In genomic region chr17:25913186-25913876, GRCm38 (mm10) we compare ENCODE assay signal across 9 mouse cellular contexts. TPM values are rescaled to one million over a fixed set of nuclear protein-coding genes. Genes with fewer than 3 reads are reported as not detected.
A peak's percentile ranks its signal among the peaks of the same experiment; 100 is the strongest.
DNase-seq lines count a peak whose midpoint lies in the region; ATAC-seq and TF ChIP-seq lines count a peak whose summit lies in the region.
"Had no signal": no experiment of that assay in that cellular context is flagged by ENCODE, and none has a peak within 500 bp of the region (broad histone marks: within the 10 kb centered on the region; RNA-seq: fewer than 3 reads in every experiment).

No protein-coding gene starts in this region.

- no peaks in the 10 kb centered on the region for H3K36me3 ChIP-seq in kidney, adult 2 months (ENCODE audit: control insufficient read depth, insufficient read depth, low read length)
- H3K36me3 ChIP-seq in kidney, embryonic 15.5 days: no peaks in the 10 kb centered on the region
- no peaks in the 10 kb centered on the region for H3K36me3 ChIP-seq in myocyte (ENCODE audit: control insufficient read depth, insufficient read depth)
- H3K36me3 ChIP-seq in forebrain, embryonic 12.5 days (replicated peaks): peaks cover 7% of the 10 kb centered on the region; the same call in 1 of the 2 replicates

- H3K4me2 ChIP-seq in kidney, embryonic 15.5 days: no peak overlapping the region
- H3K4me2 ChIP-seq in myocyte (ENCODE audit: low read depth): peak overlapping the region; percentile 39
- no peak overlapping the region for H3K4me2 ChIP-seq in forebrain, embryonic 12.5 days
- H3K4me2 ChIP-seq: stomach, embryonic 15.5 days had no signal

- no peak overlapping the region for H3ac ChIP-seq in myocyte (ENCODE audit: control insufficient read depth, insufficient read length)

- H3K79me2 ChIP-seq in myocyte (ENCODE audit: control insufficient read depth, insufficient read depth): peaks cover 74% of the 10 kb centered on the region

- TF ChIP-seq POLR2A in kidney, adult 2 months (IDR thresholded peaks at IDR 0.05; ENCODE audit: low read depth, low read length): no peak
- no peak for TF ChIP-seq POLR2A in cerebellum, adult 2 months (IDR thresholded peaks at IDR 0.05; ENCODE audit: borderline replicate concordance, insufficient read depth, low read length)
- TF ChIP-seq POLR2A in myocyte (IDR thresholded peaks at IDR 0.05; ENCODE audit: insufficient read length, low read depth): no peak

- peaks cover 25% of the 10 kb centered on the region for H3K4me1 ChIP-seq in kidney, adult 2 months (ENCODE audit: control insufficient read depth, insufficient read depth, low read length)
- H3K4me1 ChIP-seq in kidney, embryonic 15.5 days: peaks cover 26% of the 10 kb centered on the region
- H3K4me1 ChIP-seq in cerebellum, adult 2 months (ENCODE audit: control insufficient read depth, insufficient read depth, low read length): peaks cover 41% of the 10 kb centered on the region
- peaks cover 9% of the 10 kb centered on the region for H3K4me1 ChIP-seq in forebrain, embryonic 12.5 days

- no peak overlapping the region for H3K9ac ChIP-seq in kidney, embryonic 15.5 days
- no peak overlapping the region for H3K9ac ChIP-seq in forebrain, embryonic 12.5 days
- H3K9ac ChIP-seq: stomach, embryonic 15.5 days had no signal

- peak overlapping the region; percentile 86 for H3K27ac ChIP-seq in kidney, adult 2 months (ENCODE audit: insufficient read depth, low read depth, low read length)
- no peak overlapping the region for H3K27ac ChIP-seq in kidney, embryonic 15.5 days
- peak overlapping the region; percentile 62 for H3K27ac ChIP-seq in cerebellum, adult 2 months (ENCODE audit: insufficient read depth, low read length)
- H3K27ac ChIP-seq in forebrain, embryonic 12.5 days: no peak overlapping the region
- H3K27ac ChIP-seq: stomach, embryonic 15.5 days had no signal

- no peak for ATAC-seq in kidney, embryonic 15.5 days (replicated peaks; ENCODE audit: low FRiP score)
- no peak for ATAC-seq in forebrain, embryonic 12.5 days (ENCODE audit: low FRiP score)

- DNase-seq in kidney, adult 2 months: peak; percentile 54
- DNase-seq in cerebellum, adult 2 months: peak; percentile 81 to 89
- DNase-seq in layer of hippocampus, adult 18-20 months (ENCODE audit: low spot score in 2 of 2): peak; percentile 46 to 80
- no peak for DNase-seq in urinary bladder, postnatal 25 days (ENCODE audit: low spot score)
- no peak for DNase-seq in gastrocnemius, postnatal 4 days (ENCODE audit: low spot score in 2 of 2)

- no peaks in the 10 kb centered on the region for H3K27me3 ChIP-seq in kidney, adult 2 months (replicated peaks; ENCODE audit: control insufficient read depth, insufficient read depth, low read length)
- H3K27me3 ChIP-seq in kidney, embryonic 15.5 days: no peaks in the 10 kb centered on the region
- H3K27me3 ChIP-seq in cerebellum, adult 2 months (ENCODE audit: control insufficient read depth, insufficient read depth, low read length): no peaks in the 10 kb centered on the region
- no peaks in the 10 kb centered on the region for H3K27me3 ChIP-seq in myocyte (ENCODE audit: control insufficient read depth, insufficient read depth, insufficient read length)
- H3K27me3 ChIP-seq in forebrain, embryonic 12.5 days: no peaks in the 10 kb centered on the region
- H3K27me3 ChIP-seq: stomach, embryonic 15.5 days had no signal

- WGBS in kidney, adult 2 months: 47% methylated on average over 14 of the region's 14 CpGs
- WGBS in kidney, embryonic 15.5 days: 82% methylated on average over 14 of the region's 14 CpGs
- WGBS in cerebellum, adult 2 months: 17% methylated on average over 14 of the region's 14 CpGs
- 89% methylated on average over 14 of the region's 14 CpGs for WGBS in forebrain, embryonic 12.5 days

- no peaks in the 10 kb centered on the region for H3K9me3 ChIP-seq in kidney, embryonic 15.5 days (replicated peaks)
- no peaks in the 10 kb centered on the region for H3K9me3 ChIP-seq in forebrain, embryonic 12.5 days
- H3K9me3 ChIP-seq: stomach, embryonic 15.5 days had no signal

- peak overlapping the region; percentile 20; the same call in 1 of the 2 replicates for H3K4me3 ChIP-seq in kidney, adult 2 months (ENCODE audit: insufficient read depth, low read depth, low read length)
- no peak overlapping the region for H3K4me3 ChIP-seq in kidney, embryonic 15.5 days (replicated peaks)
- peak overlapping the region; percentile 34 for H3K4me3 ChIP-seq in cerebellum, adult 2 months (replicated peaks; ENCODE audit: insufficient read depth, low read depth, low read length)
- H3K4me3 ChIP-seq in myocyte: no peak overlapping the region
- no peak overlapping the region for H3K4me3 ChIP-seq in forebrain, embryonic 12.5 days (replicated peaks)
- H3K4me3 ChIP-seq: stomach, embryonic 15.5 days had no signal

- TF ChIP-seq CTCF in kidney, adult 2 months (conservative IDR thresholded peaks at IDR 0.05; ENCODE audit: insufficient read depth, insufficient read length, low read depth, low read length): no peak
- TF ChIP-seq CTCF in cerebellum, adult 2 months (IDR thresholded peaks at IDR 0.05; ENCODE audit: borderline replicate concordance, insufficient read depth, low read depth, low read length): no peak

TF ChIP-seq in myocyte, 11 proteins besides CTCF, POLR2A, EP300 and RAD21:
- peak in 1 of 3 experiments; percentile 28 for TF ChIP-seq MYOD1 (IDR thresholded peaks at IDR 0.05; ENCODE audit: control insufficient read depth in 1 of 3, insufficient read length in 2 of 3, low read depth in 2 of 3)
- TF ChIP-seq TCF3 (IDR thresholded peaks at IDR 0.05; ENCODE audit: insufficient read length, low read depth): no peak

RNA-seq across cellular contexts. Expression of gene Rab40c, which starts 6.2 kb away (rescaled TPM):
- 31.3 and 34.8 TPM in 2 replicates for polyA plus RNA-seq in kidney, adult 2 months (2012; rRNA removed)
- polyA plus RNA-seq in kidney, embryonic 15.5 days (2015; fragmentation: Nextera tagmentation; extraction: Ambion mirVana): 27.8 and 30.9 TPM in 2 replicates
- polyA plus RNA-seq in cerebellum, adult 2 months (2012; rRNA removed): 70.0 and 74.6 TPM in 2 replicates
- 10 to 100 TPM; 49.4 to 54.7 TPM for total RNA-seq in layer of hippocampus, adult 18-20 months (2021)
- 18.3 TPM for polyA plus RNA-seq in myocyte (2012; fragmentation: generic; extraction: Trizol)
- 35.1 and 36.5 TPM in 2 replicates for polyA plus RNA-seq in forebrain, embryonic 12.5 days (2016; fragmentation: Nextera tagmentation; extraction: Ambion mirVana)
- total RNA-seq in gastrocnemius, postnatal 4 days (2021): 10 to 100 TPM; 15.1 to 17.2 TPM

RNA-seq across cellular contexts. Expression of gene Pigq, which starts 31.4 kb away (rescaled TPM):
- polyA plus RNA-seq in kidney, adult 2 months (2012; rRNA removed): 236 and 270 TPM in 2 replicates
- polyA plus RNA-seq in kidney, embryonic 15.5 days (2015; fragmentation: Nextera tagmentation; extraction: Ambion mirVana): 72.2 and 76.4 TPM in 2 replicates
- 170 and 191 TPM in 2 replicates for polyA plus RNA-seq in cerebellum, adult 2 months (2012; rRNA removed)
- 100 to 1,000 TPM; 108 to 113 TPM for total RNA-seq in layer of hippocampus, adult 18-20 months (2021)
- polyA plus RNA-seq in myocyte (2012; fragmentation: generic; extraction: Trizol): 46.3 TPM
- 51.4 and 53.0 TPM in 2 replicates for polyA plus RNA-seq in forebrain, embryonic 12.5 days (2016; fragmentation: Nextera tagmentation; extraction: Ambion mirVana)
- 10 to 100 TPM; 46.7 to 50.8 TPM for total RNA-seq in gastrocnemius, postnatal 4 days (2021)

RNA-seq across cellular contexts. Expression of gene Nhlrc4, which starts 31.4 kb away (rescaled TPM):
- polyA plus RNA-seq in kidney, adult 2 months (2012; rRNA removed): 16.0 and 21.0 TPM in 2 replicates
- 1.5 TPM in 2 replicates for polyA plus RNA-seq in kidney, embryonic 15.5 days (2015; fragmentation: Nextera tagmentation; extraction: Ambion mirVana)
- polyA plus RNA-seq in cerebellum, adult 2 months (2012; rRNA removed): 1.9 and 2.5 TPM in 2 replicates
- total RNA-seq in layer of hippocampus, adult 18-20 months (2021): under 1 TPM; 0.32 to 0.36 TPM
- polyA plus RNA-seq in myocyte (2012; fragmentation: generic; extraction: Trizol): 0.17 TPM
- 0.09 and 0.72 TPM in 2 replicates for polyA plus RNA-seq in forebrain, embryonic 12.5 days (2016; fragmentation: Nextera tagmentation; extraction: Ambion mirVana)
- total RNA-seq in gastrocnemius, postnatal 4 days (2021): not detected

RNA-seq across cellular contexts. Expression of gene Wfikkn1, which starts 32.7 kb away (rescaled TPM):
- polyA plus RNA-seq in kidney, adult 2 months (2012; rRNA removed): 0.31 and 0.42 TPM in 2 replicates
- 0.49 and 0.56 TPM in 2 replicates for polyA plus RNA-seq in kidney, embryonic 15.5 days (2015; fragmentation: Nextera tagmentation; extraction: Ambion mirVana)
- 0.95 and 1.1 TPM in 2 replicates for polyA plus RNA-seq in cerebellum, adult 2 months (2012; rRNA removed)
- total RNA-seq in layer of hippocampus, adult 18-20 months (2021): 1 to 10 TPM; 1.7 to 2.2 TPM
- 0.25 TPM for polyA plus RNA-seq in myocyte (2012; fragmentation: generic; extraction: Trizol)
- 0.66 and 0.79 TPM in 2 replicates for polyA plus RNA-seq in forebrain, embryonic 12.5 days (2016; fragmentation: Nextera tagmentation; extraction: Ambion mirVana)
- total RNA-seq in gastrocnemius, postnatal 4 days (2021): 1 to 10 TPM in 1 of 2 experiments, under 1 TPM in 1; 0.88 to 1.4 TPM

RNA-seq across cellular contexts. Expression of gene Mettl26, which starts 38.5 kb away (rescaled TPM):
- 509 and 656 TPM in 2 replicates for polyA plus RNA-seq in kidney, adult 2 months (2012; rRNA removed)
- polyA plus RNA-seq in kidney, embryonic 15.5 days (2015; fragmentation: Nextera tagmentation; extraction: Ambion mirVana): 78.7 and 81.5 TPM in 2 replicates
- 110 and 116 TPM in 2 replicates for polyA plus RNA-seq in cerebellum, adult 2 months (2012; rRNA removed)
- total RNA-seq in layer of hippocampus, adult 18-20 months (2021): 10 to 100 TPM; 36.3 TPM
- 23.6 TPM for polyA plus RNA-seq in myocyte (2012; fragmentation: generic; extraction: Trizol)
- 51.6 and 55.5 TPM in 2 replicates for polyA plus RNA-seq in forebrain, embryonic 12.5 days (2016; fragmentation: Nextera tagmentation; extraction: Ambion mirVana)
- total RNA-seq in gastrocnemius, postnatal 4 days (2021): 10 to 100 TPM; 20.0 to 21.3 TPM

Comparison
In these comparisons a context has a peak if more than half of its experiments do, and no peak if none do; other contexts are left out.
1. H3K27ac ChIP-seq: peak in kidney, adult 2 months (single experiment) and cerebellum, adult 2 months (single experiment); none in kidney, embryonic 15.5 days (single experiment) and forebrain, embryonic 12.5 days (single experiment).
2. H3K4me3 ChIP-seq: peak in kidney, adult 2 months (single experiment) and cerebellum, adult 2 months (single experiment); none in kidney, embryonic 15.5 days (single experiment), myocyte (single experiment) and forebrain, embryonic 12.5 days (single experiment).
3. DNase-seq: peak in kidney, adult 2 months (single experiment), cerebellum, adult 2 months (2 of 2) and layer of hippocampus, adult 18-20 months (2 of 2); none in urinary bladder, postnatal 25 days (single experiment) and gastrocnemius, postnatal 4 days (0 of 2).